Mouse (Mus musculus) C2C12 (cell line): ENCODE results near the gene Llgl2.

Experiments used
- CEBPB ChIP-seq: IDR thresholded peaks from one replicate; pipeline ENCODE4 v1.6.1; 2011; ENCODE audit warnings: low read depth, mild to moderate bottlenecking, control low read depth, moderate library complexity
- CTCF ChIP-seq: IDR thresholded peaks from one replicate; pipeline ENCODE4 v1.5.1; 2011; ENCODE audit not compliant: control insufficient read depth, insufficient read depth, insufficient read length
- MAX ChIP-seq: IDR thresholded peaks from one replicate; pipeline ENCODE4 v1.6.1; 2011; ENCODE audit warnings: mild to moderate bottlenecking, control low read depth
- MYOD1 ChIP-seq: IDR thresholded peaks from one replicate; pipeline ENCODE4 v1.6.1; 2011; ENCODE audit warnings: low read depth; ENCODE audit not compliant: control insufficient read depth, insufficient read length
- MYOG ChIP-seq: IDR thresholded peaks from one replicate; pipeline ENCODE4 v1.6.1; 2011; ENCODE audit not compliant: control insufficient read depth, insufficient read length; ENCODE audit errors: extremely low read depth
- USF1 ChIP-seq: IDR thresholded peaks from one replicate; pipeline ENCODE4 v1.6.1; 2011; ENCODE audit warnings: low read depth, mild to moderate bottlenecking, control low read depth, moderate library complexity

DNA sequence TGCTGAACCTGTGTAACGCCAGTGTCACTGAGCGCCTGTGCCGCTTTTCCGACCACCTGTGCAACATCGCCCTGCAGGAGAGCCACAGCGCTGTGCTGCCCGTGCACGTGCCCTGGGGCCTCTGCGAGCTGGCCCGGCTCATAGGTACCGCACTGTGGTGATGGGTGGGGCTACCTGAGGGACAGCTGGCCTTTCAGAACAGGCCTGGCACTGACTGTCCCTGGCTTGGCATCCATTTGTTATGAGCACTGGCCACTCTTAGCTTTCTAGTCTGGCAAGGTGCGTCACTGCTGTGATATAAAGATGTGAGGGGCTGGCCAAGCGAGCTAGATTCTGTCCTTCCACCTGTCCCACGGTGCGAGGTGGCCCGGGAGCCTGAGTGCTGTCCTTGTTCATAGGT, 31.9 kb upstream of the Llgl2 start:
- TF ChIP-seq USF1 (no peak), CTCF (no peak), MAX (no peak), MYOD1 (no peak), MYOG (no peak), CEBPB (no peak)
